Mouse (Mus musculus) CH12.LX (cell line): ENCODE measurements around the gene Htt. TPM values are rescaled to one million over a fixed set of nuclear protein-coding genes. Genes with fewer than 3 reads are reported as not detected.

Experiments
- DNase-seq: peaks from one replicate; pipeline ENCODE4 v3.0.0-alpha.2; 2013; ENCODE audit errors: extremely low read depth
- H3K27ac ChIP-seq: 2 replicates; pipeline ENCODE4 v1.5.1; 2012; ENCODE audit warnings: low read depth, mild to moderate bottlenecking, control low read depth, moderate library complexity; ENCODE audit not compliant: insufficient read depth
- H3K27me3 ChIP-seq: replicated peaks from 2 replicates; pipeline ENCODE3; 2012; ENCODE audit warnings: inconsistent platforms
- H3K36me3 ChIP-seq, 2 experiments: replicated peaks in 1 of 2; 2 replicates each; pipeline versions ENCODE3 to v1.6.1; 2012; ENCODE audit warnings: inconsistent platforms in 1 of 2, low read length in 1 of 2, mild to moderate bottlenecking in 1 of 2, mixed read lengths in 1 of 2, moderate library complexity in 1 of 2; ENCODE audit not compliant: control insufficient read depth in 1 of 2, insufficient read depth in 1 of 2
- H3K4me1 ChIP-seq, 2 experiments: 2 replicates each; pipeline ENCODE4 v1.6.1; 2012; ENCODE audit warnings: inconsistent platforms in 1 of 2, moderate library complexity in 1 of 2; ENCODE audit not compliant: insufficient read depth in 2 of 2, control insufficient read depth in 1 of 2
- H3K4me2 ChIP-seq: 2 replicates; pipeline ENCODE4 v1.6.1; 2012; ENCODE audit warnings: low read depth, mild to moderate bottlenecking, control low read depth; ENCODE audit not compliant: poor library complexity, insufficient read depth, severe bottlenecking
- H3K4me3 ChIP-seq, 3 experiments: fragments of 150-350 bp in 1 of 3; sonication (generic) in 1 of 3; replicated peaks in 1 of 3; 2 replicates each; pipeline versions ENCODE3 to v1.5.1; 2011 to 2012; ENCODE audit warnings: low read depth in 2 of 3, low read length in 2 of 3, mild to moderate bottlenecking in 2 of 3, moderate library complexity in 2 of 3, control low read depth in 1 of 3, improper control_type of control experiment in 1 of 3, inconsistent platforms in 1 of 3, mixed read lengths in 1 of 3; ENCODE audit not compliant: poor library complexity in 1 of 3
- H3K79me2 ChIP-seq: replicated peaks from 2 replicates; pipeline ENCODE4 v1.6.1; 2012; ENCODE audit warnings: mild to moderate bottlenecking, moderate library complexity; ENCODE audit not compliant: control insufficient read depth, poor library complexity, insufficient read depth, severe bottlenecking; ENCODE audit errors: extremely low read depth
- H3K9ac ChIP-seq: 2 replicates; pipeline ENCODE4 v1.6.1; 2012; ENCODE audit warnings: low read depth, mild to moderate bottlenecking, control low read depth, moderate library complexity; ENCODE audit not compliant: insufficient read depth
- H3K9me3 ChIP-seq: replicated peaks from 2 replicates; pipeline ENCODE3; 2012; ENCODE audit warnings: low read length, inconsistent platforms, mixed read lengths
- CHD1 ChIP-seq: IDR thresholded peaks from 2 replicates; pipeline ENCODE4 v1.6.1; 2012; ENCODE audit warnings: low read depth, low read length, improper control_type of control experiment, inconsistent platforms
- CHD2 ChIP-seq: IDR thresholded peaks from 2 replicates; pipeline ENCODE4 v1.6.1; 2011; ENCODE audit warnings: low read length, improper control_type of control experiment
- E2F4 ChIP-seq: IDR thresholded peaks from 2 replicates; pipeline ENCODE4 v1.6.1; 2011; ENCODE audit warnings: low read depth, low read length, improper control_type of control experiment; ENCODE audit not compliant: insufficient replicate concordance
- EP300 ChIP-seq: IDR thresholded peaks from 2 replicates; pipeline ENCODE4 v1.6.1; 2011; ENCODE audit warnings: low read length, improper control_type of control experiment
- ETS1 ChIP-seq: conservative IDR thresholded peaks from 2 replicates; pipeline ENCODE4 v1.6.1; 2012; ENCODE audit warnings: low read depth, mild to moderate bottlenecking, inconsistent platforms, low read length, improper control_type of control experiment, moderate library complexity
- HCFC1 ChIP-seq: IDR thresholded peaks from 2 replicates; pipeline ENCODE4 v1.6.1; 2012; ENCODE audit warnings: low read depth, mild to moderate bottlenecking, inconsistent platforms, low read length, improper control_type of control experiment
- JUND ChIP-seq: conservative IDR thresholded peaks from 2 replicates; pipeline ENCODE4 v1.6.1; 2011; ENCODE audit warnings: low read depth, low read length, improper control_type of control experiment
- KAT2A ChIP-seq: IDR thresholded peaks from 2 replicates; pipeline ENCODE4 v1.6.1; 2012; ENCODE audit warnings: low read length, improper control_type of control experiment, inconsistent platforms; ENCODE audit not compliant: insufficient replicate concordance
- MAFK ChIP-seq: IDR thresholded peaks from 2 replicates; pipeline ENCODE4 v1.6.1; 2011; ENCODE audit warnings: low read length, improper control_type of control experiment; ENCODE audit not compliant: insufficient replicate concordance
- MAZ ChIP-seq: IDR thresholded peaks from 2 replicates; pipeline ENCODE4 v1.6.1; 2012; ENCODE audit warnings: low read depth, mild to moderate bottlenecking, inconsistent platforms, low read length, improper control_type of control experiment, moderate library complexity
- MEF2A ChIP-seq: IDR thresholded peaks from 2 replicates; pipeline ENCODE4 v1.6.1; 2014; ENCODE audit warnings: low read depth, mild to moderate bottlenecking, inconsistent platforms, low read length, improper control_type of control experiment, borderline replicate concordance
- NRF1 ChIP-seq: IDR thresholded peaks from 2 replicates; pipeline ENCODE4 v1.6.1; 2014; ENCODE audit warnings: low read depth, mild to moderate bottlenecking, inconsistent platforms, low read length, improper control_type of control experiment, moderate library complexity
- POLR2AphosphoS2 ChIP-seq: IDR thresholded peaks from 2 replicates; pipeline ENCODE4 v1.6.1; 2011; ENCODE audit warnings: low read depth, low read length, improper control_type of control experiment
- RAD21 ChIP-seq: IDR thresholded peaks from 2 replicates; pipeline ENCODE4 v1.6.1; 2011; ENCODE audit warnings: low read depth, mild to moderate bottlenecking, low read length, improper control_type of control experiment, moderate library complexity
- SIN3A ChIP-seq: IDR thresholded peaks from 2 replicates; pipeline ENCODE4 v1.6.1; 2012; ENCODE audit warnings: low read length, improper control_type of control experiment, inconsistent platforms
- SMC3 ChIP-seq: IDR thresholded peaks from 2 replicates; pipeline ENCODE4 v1.6.1; 2011; ENCODE audit warnings: low read depth, low read length, improper control_type of control experiment
- TBP ChIP-seq: conservative IDR thresholded peaks from 2 replicates; pipeline ENCODE4 v1.6.1; 2011; ENCODE audit warnings: low read depth, low read length, improper control_type of control experiment
- UBTF ChIP-seq: IDR thresholded peaks from 2 replicates; pipeline ENCODE4 v1.6.1; 2012; ENCODE audit warnings: low read depth, mild to moderate bottlenecking, inconsistent platforms, low read length, improper control_type of control experiment, moderate library complexity
- USF1 ChIP-seq: IDR thresholded peaks from 2 replicates; pipeline ENCODE4 v1.6.1; 2014; ENCODE audit warnings: low read depth, mild to moderate bottlenecking, inconsistent platforms, low read length, improper control_type of control experiment
- ZC3H11A ChIP-seq: IDR thresholded peaks from 2 replicates; pipeline ENCODE4 v1.6.1; 2012; ENCODE audit warnings: low read depth, mild to moderate bottlenecking, inconsistent platforms, low read length, improper control_type of control experiment
- ZKSCAN1 ChIP-seq: IDR thresholded peaks from 2 replicates; pipeline ENCODE4 v1.6.1; 2012; ENCODE audit warnings: low read depth, inconsistent platforms, low read length, improper control_type of control experiment, borderline replicate concordance
- ZNF384 ChIP-seq: IDR thresholded peaks from 2 replicates; pipeline ENCODE4 v1.6.1; 2012; ENCODE audit warnings: low read depth, low read length, improper control_type of control experiment, inconsistent platforms
- dilution Hi-C: fragments of 300-500 bp; cut with MboI; formaldehyde crosslinking; loops from 2 replicates; pipeline ENCODE4 v1.14.3; 2020; ENCODE audit warnings: low sequenced_read_pairs; ENCODE audit not compliant: extremely low pct_unique_long_range_greater_than_20kb, extremely low pct_ligation_motif_present
- in situ Hi-C: fragments of 300-500 bp; cut with MboI; formaldehyde crosslinking; loops from 3 replicates; pipeline ENCODE4 v1.14.3; 2019; ENCODE audit warnings: low sequenced_read_pairs, low pct_ligation_motif_present, low pct_unique_long_range_greater_than_20kb, mixed read lengths
- polyA plus RNA-seq: library from polyadenylated mRNA; unstranded; fragments of >175 nt; gene quantifications from 2 replicates; pipeline ENCODE4 v1.2.1, GENCODE M21; 2012; ENCODE audit warnings: low read depth; ENCODE audit not compliant: insufficient read length
- total RNA-seq, 2 experiments: library from RNA; depleted of rRNA; stranded (reverse); fragments of 300-350 nt in 1 of 2; fragments of >200 nt in 1 of 2; gene quantifications; 2 replicates each; pipeline ENCODE4 v1.2.3; 2012 to 2014

Htt gene
- total and polyA plus RNA-seq, 3 experiments = 10.2 to 18.1 (median 18.1) TPM

- TF ChIP-seq NRF1 (no peak), CHD2 (no peak), E2F4 (no peak), ETS1 (peak; percentile 31; the same call in 1 of the 2 replicates), ZC3H11A (no peak), ZNF384 (peak; percentile 39), MAFK (0 out of 2 replicates have a peak, but pooled peaks have one; percentile 1), CHD1 (no peak), UBTF (no peak), ZKSCAN1 (no peak)
Observed at GRCm38 (mm10) chr5:34822431-34823149, 61.0 kb downstream of the Htt start (continued).

- Histone ChIP-seq H3K27me3 (no peaks in the 10 kb centered on the region), H3K36me3 (peaks cover 23 to 53% of the 10 kb centered on the region in 2 experiments), H3K4me2 (no peak overlapping the region), H3K79me2 (no peaks in the 10 kb centered on the region), H3K9me3 (no peaks in the 10 kb centered on the region), H3K4me3 (no peak overlapping the region), H3K4me1 (peaks cover 0 to 3% of the 10 kb centered on the region in 2 experiments; a peak in 1 of 4 replicates), H3K9ac (no peak overlapping the region), H3K27ac (no peak overlapping the region)
- in situ Hi-C loops = no loop called here
- dilution Hi-C loops = no loop called here
- TF ChIP-seq MAZ = no peak
- no peak for TF ChIP-seq POLR2AphosphoS2
- no peak for TF ChIP-seq UBTF
- TF ChIP-seq JUND = no peak
- no peak for TF ChIP-seq SMC3
- no peak for TF ChIP-seq KAT2A
- TF ChIP-seq ZKSCAN1 = no peak
- TF ChIP-seq TBP = no peak
- no peak for TF ChIP-seq RAD21
- TF ChIP-seq HCFC1 = no peak
- no peak for TF ChIP-seq MEF2A
- no peak for TF ChIP-seq ZC3H11A
- TF ChIP-seq SIN3A = no peak
- no peak for TF ChIP-seq E2F4
- TF ChIP-seq USF1 = no peak
- TF ChIP-seq EP300 = no peak
- DNase-seq = no peak
Observed at GRCm38 (mm10) chr5:34854079-34854478, 92.5 kb downstream of the Htt start.
